8 mouse cellular contexts compared by ENCODE assay signal in the genomic region with DNA sequence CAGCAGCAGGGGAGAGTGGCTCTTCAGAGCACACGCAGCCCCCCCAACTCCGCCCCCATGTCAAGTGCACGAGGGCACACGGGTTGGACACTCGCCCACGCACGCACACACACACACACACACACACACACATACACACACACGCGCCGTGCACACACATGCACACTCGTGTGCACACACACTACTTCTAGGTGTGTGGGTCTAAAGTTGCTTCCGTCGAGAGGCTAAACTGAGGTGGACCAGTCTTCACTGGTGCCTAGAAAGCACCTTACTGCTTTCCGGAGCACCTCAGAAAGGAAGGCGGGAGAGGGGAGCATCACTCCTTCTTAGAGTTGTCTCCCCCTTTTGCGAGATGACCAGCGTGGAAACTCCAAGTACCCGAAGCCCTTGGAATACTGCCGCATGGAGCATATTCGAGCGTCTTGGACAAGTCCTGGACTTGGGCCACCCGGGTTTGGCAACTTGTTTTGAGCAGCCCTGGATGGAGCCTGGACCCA. TPM values are rescaled to one million over a fixed set of nuclear protein-coding genes. Genes with fewer than 3 reads are reported as not detected.
DNase-seq lines count a peak whose midpoint lies in the region; ATAC-seq and TF ChIP-seq lines count a peak whose summit lies in the region.

Pde10a (plus strand) TSS at position 148 of the 497 bp plus-strand sequence.

- ATAC-seq in forebrain, embryonic 16.5 days = no peak
- ATAC-seq in hindbrain, postnatal 0 days = no peak; the same call in 1 of the 2 replicates
- ATAC-seq in liver, embryonic 11.5 days (replicated peaks; ENCODE audit: low FRiP score) = no peak

- H3K4me3 ChIP-seq in liver, adult 2 months (ENCODE audit: insufficient read depth, low read depth, low read length) = peak within 1 kb of the TSS; percentile 24; the same call in 1 of the 2 replicates
- peak within 1 kb of the TSS; percentile 72 for H3K4me3 ChIP-seq in forebrain, embryonic 16.5 days (replicated peaks; ENCODE audit: low read length)
- peak within 1 kb of the TSS; percentile 52 for H3K4me3 ChIP-seq in hindbrain, postnatal 0 days (ENCODE audit: low read length)
- H3K4me3 ChIP-seq in liver, embryonic 11.5 days (ENCODE audit: low read depth, low read length) = peak within 1 kb of the TSS; percentile 35

- peaks cover 3% of the 10 kb centered on the region; the same call in 1 of the 2 replicates for H3K27me3 ChIP-seq in liver, adult 2 months (ENCODE audit: control insufficient read depth, insufficient read depth, low read length)
- peaks cover 9% of the 10 kb centered on the region for H3K27me3 ChIP-seq in forebrain, embryonic 16.5 days (replicated peaks; ENCODE audit: control insufficient read depth, insufficient read depth, low read length)
- no peaks in the 10 kb centered on the region for H3K27me3 ChIP-seq in hindbrain, postnatal 0 days (ENCODE audit: insufficient read depth, low read length)
- H3K27me3 ChIP-seq in liver, embryonic 11.5 days (replicated peaks; ENCODE audit: control insufficient read depth, insufficient read depth, low read length) = peaks cover 58% of the 10 kb centered on the region

- no peaks in the 10 kb centered on the region for H3K79me2 ChIP-seq in liver, adult 2 months (ENCODE audit: control insufficient read depth, insufficient read depth, low read length)

- no peak for DNase-seq in liver, adult 2 months (ENCODE audit: extremely low read depth, low read depth, low spot score)
- no peak for DNase-seq in liver
- DNase-seq in cerebellum, adult 11-12 months = peak; percentile 84
- peak; percentile 61 for DNase-seq in hindbrain, postnatal 0 days (ENCODE audit: low spot score)
- DNase-seq in liver, embryonic 11.5 days (ENCODE audit: low spot score) = no peak
- peak; percentile 24 for DNase-seq in right cerebral cortex, postnatal 25 days
- DNase-seq in ovary, postnatal 14 days (ENCODE audit: low spot score) = no peak

- peaks cover 8% of the 10 kb centered on the region; the same call in 1 of the 2 replicates for H3K4me1 ChIP-seq in liver, adult 2 months (ENCODE audit: control insufficient read depth, insufficient read depth, low read length)
- H3K4me1 ChIP-seq in forebrain, embryonic 16.5 days (replicated peaks; ENCODE audit: control insufficient read depth, insufficient read depth, low read length) = peaks cover 24% of the 10 kb centered on the region
- H3K4me1 ChIP-seq in hindbrain, postnatal 0 days (ENCODE audit: insufficient read depth, low read length) = peaks cover 13% of the 10 kb centered on the region
- H3K4me1 ChIP-seq in liver, embryonic 11.5 days (replicated peaks; ENCODE audit: control insufficient read depth, insufficient read depth, low read length) = no peaks in the 10 kb centered on the region

- no peaks in the 10 kb centered on the region for H3K36me3 ChIP-seq in liver, adult 2 months (ENCODE audit: control insufficient read depth, insufficient read depth, low read length)
- H3K36me3 ChIP-seq in forebrain, embryonic 16.5 days (ENCODE audit: control insufficient read depth, insufficient read depth) = no peaks in the 10 kb centered on the region
- H3K36me3 ChIP-seq in hindbrain, postnatal 0 days (ENCODE audit: insufficient read depth, low read length) = no peaks in the 10 kb centered on the region
- no peaks in the 10 kb centered on the region for H3K36me3 ChIP-seq in liver, embryonic 11.5 days (ENCODE audit: control insufficient read depth, insufficient read depth, low read length)

- H3K9ac ChIP-seq in liver, adult 2 months (ENCODE audit: low read depth, low read length) = no peak within 1 kb of the TSS
- H3K9ac ChIP-seq in forebrain, embryonic 16.5 days (replicated peaks; ENCODE audit: low read depth, low read length) = peak within 1 kb of the TSS; percentile 82
- peak within 1 kb of the TSS; percentile 57 for H3K9ac ChIP-seq in hindbrain, postnatal 0 days (replicated peaks; ENCODE audit: low read length)
- H3K9ac ChIP-seq in liver, embryonic 11.5 days (ENCODE audit: low read depth, low read length) = no peak within 1 kb of the TSS

- no peak for TF ChIP-seq CTCF in liver, adult 2 months (IDR thresholded peaks at IDR 0.05; ENCODE audit: low read depth, low read length)
- TF ChIP-seq CTCF in hindbrain, postnatal 0 days (IDR thresholded peaks at IDR 0.05; ENCODE audit: low read depth) = no peak

- TF ChIP-seq POLR2A in liver, adult 2 months (IDR thresholded peaks at IDR 0.05; ENCODE audit: extremely low read depth, insufficient read depth, low read length) = no peak

- H3K9me3 ChIP-seq in forebrain, embryonic 16.5 days (ENCODE audit: control insufficient read depth, low read length) = no peaks in the 10 kb centered on the region
- H3K9me3 ChIP-seq in hindbrain, postnatal 0 days (ENCODE audit: low read length) = no peaks in the 10 kb centered on the region
- no peaks in the 10 kb centered on the region for H3K9me3 ChIP-seq in liver, embryonic 11.5 days (ENCODE audit: control insufficient read depth, low read length)

- H3K27ac ChIP-seq in liver, adult 2 months (replicated peaks; ENCODE audit: insufficient read depth, low read depth, low read length) = no peak within 1 kb of the TSS
- peak within 1 kb of the TSS; percentile 56 for H3K27ac ChIP-seq in forebrain, embryonic 16.5 days (ENCODE audit: low read length)
- peak within 1 kb of the TSS; percentile 86 for H3K27ac ChIP-seq in hindbrain, postnatal 0 days
- H3K27ac ChIP-seq in liver, embryonic 11.5 days (ENCODE audit: low read depth, low read length) = no peak within 1 kb of the TSS

- peak within 1 kb of the TSS; percentile 97 for H3K4me2 ChIP-seq in forebrain, embryonic 16.5 days (ENCODE audit: low read length)
- peak within 1 kb of the TSS; percentile 91 for H3K4me2 ChIP-seq in hindbrain, postnatal 0 days (ENCODE audit: low read depth, low read length)
- peak within 1 kb of the TSS; percentile 61 for H3K4me2 ChIP-seq in liver, embryonic 11.5 days

- WGBS in liver, adult 2 months = 4% methylated on average over 22 of the region's 22 CpGs
- 1% methylated on average over 22 of the region's 22 CpGs for WGBS in forebrain, embryonic 16.5 days
- WGBS in hindbrain, postnatal 0 days = 2% methylated on average over 22 of the region's 22 CpGs
- 9% methylated on average over 22 of the region's 22 CpGs for WGBS in liver, embryonic 11.5 days

RNA-seq across cellular contexts. Expression of gene Pde10a, which starts in this region (rescaled TPM):
- total RNA-seq in liver, adult 2 months (2014; rRNA removed) = 0.28 and 0.54 TPM in 2 replicates
- polyA plus RNA-seq in liver, adult 2 months (2012; rRNA removed) = 0.52 and 0.56 TPM in 2 replicates
- 23.9 and 24.5 TPM in 2 replicates for polyA plus RNA-seq in forebrain, embryonic 16.5 days (2015; fragmentation: Nextera tagmentation; extraction: Ambion mirVana)
- total RNA-seq in hindbrain, postnatal 0 days (2014; rRNA removed) = 37.8 and 38.5 TPM in 2 replicates
- 8.2 and 8.4 TPM in 2 replicates for polyA plus RNA-seq in hindbrain, postnatal 0 days (2015; fragmentation: Nextera tagmentation; extraction: Ambion mirVana)
- polyA plus RNA-seq in liver, embryonic 11.5 days (2014; fragmentation: Nextera tagmentation; extraction: Ambion mirVana) = 1.4 and 1.8 TPM in 2 replicates

Comparison
In these comparisons a context has a peak if more than half of its experiments do, and no peak if none do; other contexts are left out.
1. RNA of gene Pde10a (total RNA-seq): 37.8 to 38.5 TPM in hindbrain, postnatal 0 days; 0.28 to 0.54 TPM in liver, adult 2 months; every median in the first group is over 10 times any median in the second.
2. DNase-seq: peak in cerebellum, adult 11-12 months (single experiment), hindbrain, postnatal 0 days (single experiment) and right cerebral cortex, postnatal 25 days (single experiment); none in liver, adult 2 months (single experiment), liver (single experiment), liver, embryonic 11.5 days (single experiment) and ovary, postnatal 14 days (single experiment).
3. H3K27ac ChIP-seq: peak in forebrain, embryonic 16.5 days (single experiment) and hindbrain, postnatal 0 days (single experiment); none in liver, adult 2 months (single experiment) and liver, embryonic 11.5 days (single experiment).
4. H3K9ac ChIP-seq: peak in forebrain, embryonic 16.5 days (single experiment) and hindbrain, postnatal 0 days (single experiment); none in liver, adult 2 months (single experiment) and liver, embryonic 11.5 days (single experiment).
5. Peak in every context shown above with its lines, with median percentiles within 50 percentile points of each other: H3K4me3 ChIP-seq and H3K4me2 ChIP-seq.